Mouse (Mus musculus) liver, embryonic 14.5 days (tissue): ENCODE results near the gene Prcd. TPM values are rescaled to one million over a fixed set of nuclear protein-coding genes. Genes with fewer than 3 reads are reported as not detected.
A peak's percentile ranks its signal among the peaks of the same experiment; 100 is the strongest.

Experiments
- ATAC-seq: fragments of 200-750 bp; cut with Nextera tagmentation; 2 replicates; pipeline ENCODE4 v1.8.0; 2017; ENCODE audit warnings: moderate number of reproducible peaks, mild to moderate bottlenecking, moderate library complexity; ENCODE audit not compliant: insufficient read depth
- DNase-seq, 3 experiments: peaks; one replicate each; pipeline ENCODE4 v3.0.0-alpha.2; 2012 to 2013; ENCODE audit warnings: low read depth in 3 of 3, low spot score in 3 of 3
- H3K27ac ChIP-seq: fragments of 300-500 bp; sonication (generic); 2 replicates; pipeline ENCODE4 v1.5.1; 2014; ENCODE audit warnings: moderate library complexity, mild to moderate bottlenecking, control low read depth, inconsistent platforms
- H3K27me3 ChIP-seq: fragments of 300-500 bp; sonication (generic); 2 replicates; pipeline ENCODE4 v1.6.1; 2014; ENCODE audit warnings: mild to moderate bottlenecking, low read length, moderate library complexity; ENCODE audit not compliant: control insufficient read depth, insufficient read depth
- H3K36me3 ChIP-seq: fragments of 300-500 bp; sonication (generic); replicated peaks from 2 replicates; pipeline ENCODE4 v1.6.1; 2014; ENCODE audit warnings: low read depth; ENCODE audit not compliant: control insufficient read depth, insufficient read depth
- H3K4me1 ChIP-seq, 2 experiments: fragments of 200-500 bp in 1 of 2; fragments of 300-500 bp in 1 of 2; sonication (generic) in 1 of 2; replicated peaks; 2 replicates each; pipeline ENCODE4 v1.6.1; 2012 to 2014; ENCODE audit warnings: antibody characterized with exemption in 1 of 2, inconsistent platforms in 1 of 2, low read length in 1 of 2; ENCODE audit not compliant: control insufficient read depth in 2 of 2, insufficient read depth in 2 of 2
- H3K4me2 ChIP-seq: fragments of 300-500 bp; sonication (generic); 2 replicates; pipeline ENCODE4 v1.6.1; 2014; ENCODE audit warnings: low read depth, mild to moderate bottlenecking, control low read depth, moderate library complexity
- H3K4me3 ChIP-seq, 2 experiments: fragments of 200-500 bp in 1 of 2; fragments of 300-500 bp in 1 of 2; sonication (generic) in 1 of 2; 2 replicates each; pipeline ENCODE4 v1.5.1; 2012 to 2014; ENCODE audit warnings: low read depth in 2 of 2, low read length in 2 of 2, mild to moderate bottlenecking in 2 of 2, control low read depth in 1 of 2, inconsistent platforms in 1 of 2, moderate library complexity in 1 of 2; ENCODE audit not compliant: insufficient read depth in 1 of 2
- H3K9ac ChIP-seq: fragments of 300-500 bp; sonication (generic); replicated peaks from 2 replicates; pipeline ENCODE4 v1.6.1; 2014; ENCODE audit warnings: mild to moderate bottlenecking, control low read depth, moderate library complexity
- H3K9me3 ChIP-seq: fragments of 300-500 bp; sonication (generic); 2 replicates; pipeline ENCODE4 v1.6.1; 2016; ENCODE audit warnings: low read length, mixed read lengths; ENCODE audit not compliant: control insufficient read depth
- CTCF ChIP-seq: IDR thresholded peaks from 2 replicates; pipeline ENCODE4 v1.5.1; 2016; ENCODE audit warnings: antibody characterized with exemption, low read depth, control low read depth
- EP300 ChIP-seq: IDR thresholded peaks from 2 replicates; pipeline ENCODE4 v1.6.1; 2016; ENCODE audit warnings: antibody characterized with exemption, low read depth
- WGBS: fragments of 180-500 bp; shearing (Covaris S2); extraction: QIAGEN DNeasy Blood & Tissue Kit; methylation state at CpG from one replicate; pipeline ENCODE4 v1.1.7; 2014; ENCODE audit not compliant: insufficient replicate concordance; 5-methylcytosine and 5-hydroxymethylcytosine counted together
- polyA plus RNA-seq, 2 experiments: library from polyadenylated mRNA; depleted of rRNA in 1 of 2; stranded (reverse) in 1 of 2; unstranded in 1 of 2; fragments of >200 nt; fragmentation: Nextera tagmentation in 1 of 2; extraction: Ambion mirVana in 1 of 2; gene quantifications; 2 replicates each; pipeline versions ENCODE4 v1.2.1 to v1.2.3; 2012 to 2014

Gene Prcd
- polyA plus RNA-seq, 2 experiments: 0.11 to 0.19 TPM

DNA sequence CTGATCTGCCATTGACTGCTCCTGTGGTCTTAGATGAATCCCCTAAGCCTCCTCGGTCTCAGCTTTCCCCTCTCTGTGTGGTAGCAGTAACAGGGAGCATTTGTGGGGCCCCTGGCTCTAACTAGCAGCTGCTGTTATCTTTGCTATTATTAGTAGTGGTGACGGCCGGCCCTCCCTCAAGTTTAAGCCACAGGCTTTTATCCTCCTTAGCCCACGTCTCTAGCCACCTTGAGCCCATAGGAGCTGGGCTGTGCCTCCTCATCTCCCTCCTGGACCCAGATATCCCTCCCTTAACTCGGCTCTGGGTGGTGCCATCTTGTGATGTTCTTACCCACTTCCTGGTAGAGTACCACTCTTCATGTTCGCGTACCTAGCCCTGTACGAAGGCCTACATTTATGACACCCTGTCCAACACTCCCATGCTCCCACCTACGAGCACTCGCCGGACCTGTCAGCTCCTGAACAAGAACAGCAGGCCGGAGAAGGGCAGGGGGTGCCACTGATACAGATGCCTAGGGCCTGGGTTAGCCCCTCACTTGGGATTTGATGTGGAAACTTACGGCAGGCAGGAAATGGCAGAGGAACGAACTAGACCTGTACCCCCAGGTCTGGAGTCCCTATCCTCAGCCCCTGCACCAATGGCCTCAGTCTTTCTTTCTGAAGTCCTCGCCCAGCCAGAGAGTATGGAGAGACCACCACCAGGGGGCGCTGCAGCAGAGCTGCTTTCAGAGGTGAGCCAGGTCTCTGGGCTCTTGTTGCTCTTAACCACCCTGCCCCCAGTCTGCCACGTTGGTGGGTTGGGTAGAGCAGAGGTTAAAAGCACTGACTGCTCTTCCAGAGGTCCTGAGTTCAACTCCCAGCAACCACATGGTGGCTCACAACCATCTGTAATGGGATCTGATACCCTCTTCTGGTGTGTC lies 28.0 kb upstream of the Prcd start:
- DNase-seq (peak in 2 of 3 experiments; percentile 57 to 71), ATAC-seq (peak; percentile 22)
- H3K9ac ChIP-seq: peak overlapping the region; percentile 28; the same call in 1 of the 2 replicates
- TF ChIP-seq EP300 (no peak), CTCF (peak; percentile 95)
- no peaks in the 10 kb centered on the region for H3K9me3 ChIP-seq
- no peak overlapping the region; a peak in 1 of 4 replicates for H3K4me3 ChIP-seq
- peaks cover 42 to 48% of the 10 kb centered on the region in 2 experiments for H3K4me1 ChIP-seq
- 37% methylated on average over 17 of the region's 17 CpGs for WGBS
- H3K36me3 ChIP-seq: no peaks in the 10 kb centered on the region
- H3K27me3 ChIP-seq: no peaks in the 10 kb centered on the region
- H3K27ac ChIP-seq: peak overlapping the region; percentile 77
- peak overlapping the region; percentile 84 for H3K4me2 ChIP-seq

DNA sequence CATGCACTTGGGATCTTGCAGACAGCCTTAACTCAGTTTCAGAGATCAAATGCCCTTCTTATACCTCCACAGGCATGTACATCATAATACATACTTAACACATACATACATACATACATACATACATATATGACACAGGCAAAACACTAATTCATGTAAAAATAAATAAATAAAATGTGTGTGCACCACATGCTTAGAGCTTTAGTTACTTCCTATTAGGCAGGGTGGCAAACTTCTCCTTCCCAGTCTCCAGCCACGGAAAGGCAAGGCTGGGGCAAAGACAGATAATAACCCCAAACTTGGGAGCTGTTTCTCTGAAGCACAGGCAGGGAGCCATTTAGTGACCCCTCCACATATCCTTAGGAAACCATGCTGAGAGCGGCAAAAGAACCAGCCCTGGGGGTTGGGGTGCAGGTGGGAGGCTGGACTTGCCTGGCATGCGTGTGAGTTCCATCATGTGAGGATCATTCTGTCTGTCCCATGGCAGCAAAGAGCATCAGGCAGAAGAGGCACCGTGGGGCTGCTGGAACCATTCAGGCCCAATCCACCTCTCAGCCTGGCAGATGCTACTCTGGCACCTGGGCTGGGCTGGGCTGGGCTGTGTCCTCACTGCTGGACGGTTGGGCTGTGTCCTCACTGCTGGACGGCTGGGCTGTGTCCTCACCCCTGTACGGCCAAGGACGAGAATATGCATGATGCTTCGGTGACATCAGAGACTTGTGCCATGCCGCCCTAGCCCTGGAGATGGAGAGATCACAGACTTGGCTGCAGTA lies 26.8 kb upstream of the Prcd start, which contains the start of gene Rhbdf2:
Rhbdf2 (minus strand) TSS at position 721 of the 773 bp plus-strand sequence.
- H3K9ac ChIP-seq: no peak within 1 kb of the TSS
- H3K4me1 ChIP-seq: peaks cover 30 to 37% of the 10 kb centered on the region in 2 experiments
- no peak within 1 kb of the TSS for H3K4me3 ChIP-seq
- no peaks in the 10 kb centered on the region for H3K9me3 ChIP-seq
- 72% methylated on average over 10 of the region's 10 CpGs for WGBS
- no peak within 1 kb of the TSS; the same call in 1 of the 2 replicates for H3K27ac ChIP-seq
- H3K36me3 ChIP-seq: no peaks in the 10 kb centered on the region
- TF ChIP-seq CTCF (no peak), EP300 (no peak)
- H3K27me3 ChIP-seq: no peaks in the 10 kb centered on the region
- no peak for ATAC-seq
- H3K4me2 ChIP-seq: no peak within 1 kb of the TSS
- DNase-seq: no peak

DNA sequence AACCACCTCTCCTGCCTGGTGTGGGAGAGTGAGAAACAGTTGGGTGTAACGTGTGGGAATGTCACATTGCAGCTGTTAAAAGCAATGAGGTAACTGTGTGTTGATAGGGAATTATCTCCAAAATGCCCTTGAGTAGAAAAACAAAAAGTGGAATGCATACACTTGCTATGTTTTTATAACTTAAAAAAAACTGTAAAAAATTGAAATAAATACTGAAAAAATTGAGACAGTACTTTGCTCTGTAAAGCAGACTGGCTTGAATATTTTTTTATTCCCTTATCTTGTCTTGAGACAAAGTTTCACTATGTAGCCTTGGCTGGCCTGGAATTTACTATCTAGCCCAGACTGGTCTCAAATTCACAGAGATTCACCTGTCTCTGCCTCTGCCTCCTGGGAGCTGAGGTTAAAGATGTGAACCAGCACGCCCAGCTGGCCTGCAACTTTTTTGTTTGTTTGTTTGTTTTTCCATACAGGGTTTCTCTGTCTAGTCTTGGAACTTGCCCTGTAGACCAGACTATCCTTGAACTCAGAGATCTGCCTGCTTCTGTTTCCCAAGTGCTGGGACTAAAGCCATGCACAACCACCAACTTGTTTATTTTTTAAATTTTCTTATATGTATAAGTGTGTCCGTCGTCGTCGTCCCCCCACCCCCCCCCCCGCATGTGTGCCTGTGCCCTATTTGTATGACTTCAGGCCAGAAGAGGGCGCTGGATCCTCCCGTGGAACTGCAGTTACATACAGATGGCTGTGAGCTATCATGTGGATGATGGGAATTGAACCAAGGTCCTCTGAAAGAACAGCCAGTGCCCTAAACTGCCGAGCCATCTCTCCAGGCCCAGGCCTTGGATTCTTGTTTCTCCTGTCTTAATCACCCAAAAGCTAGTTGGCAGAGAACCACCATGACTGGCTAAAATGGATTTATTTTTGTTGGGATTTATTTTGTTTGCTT lies 26.0 kb upstream of the Prcd start:
- DNase-seq: no peak
- 18% methylated on average over 10 of the region's 10 CpGs for WGBS

DNA sequence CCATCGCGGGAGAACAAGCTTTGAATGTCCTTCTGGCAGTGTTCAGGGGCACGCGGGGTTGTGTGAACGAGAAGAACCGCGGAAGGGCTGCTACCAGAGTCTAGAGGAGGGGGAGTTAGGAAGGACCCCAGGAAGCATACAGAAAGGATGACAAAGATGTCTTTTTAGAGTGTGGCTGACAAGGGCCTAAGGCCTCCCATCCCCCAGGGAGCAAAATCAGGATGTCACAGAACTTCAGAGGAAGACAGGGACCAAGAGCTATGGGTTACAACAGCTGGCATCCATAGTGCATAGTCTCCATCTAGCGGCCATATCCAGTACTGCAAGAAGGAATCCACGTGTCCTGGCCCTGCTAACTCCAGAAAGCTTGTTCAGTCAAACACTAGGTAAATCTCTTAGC lies 24.6 kb upstream of the Prcd start:
- Histone ChIP-seq H3K4me3 (no peak overlapping the region), H3K36me3 (no peaks in the 10 kb centered on the region), H3K9me3 (no peaks in the 10 kb centered on the region), H3K27ac (no peak overlapping the region), H3K4me2 (no peak overlapping the region), H3K9ac (no peak overlapping the region), H3K4me1 (peaks cover 14 to 18% of the 10 kb centered on the region in 2 experiments), H3K27me3 (no peaks in the 10 kb centered on the region)
- peak; percentile 69 to 78 (median 74) for DNase-seq
- 0 out of 2 replicates have a peak, but pooled peaks have one; percentile 13 for ATAC-seq
- WGBS: 60% methylated on average over 9 of the region's 9 CpGs
- TF ChIP-seq CTCF (peak; percentile 99), EP300 (no peak)

More for the DNA sequence above, 26.0 kb upstream of the Prcd start:
- H3K9ac ChIP-seq: no peak overlapping the region
- no peaks in the 10 kb centered on the region for H3K9me3 ChIP-seq
- ATAC-seq: no peak
- H3K27ac ChIP-seq: no peak overlapping the region
- H3K27me3 ChIP-seq: no peaks in the 10 kb centered on the region
- no peaks in the 10 kb centered on the region for H3K36me3 ChIP-seq
- TF ChIP-seq CTCF (peak; percentile 70), EP300 (no peak)
- no peak overlapping the region for H3K4me3 ChIP-seq
- no peak overlapping the region for H3K4me2 ChIP-seq
- peaks cover 22 to 28% of the 10 kb centered on the region in 2 experiments for H3K4me1 ChIP-seq
